Mouse (Mus musculus): ENCODE measurements around the gene Styx.

Gene Styx

DNA sequence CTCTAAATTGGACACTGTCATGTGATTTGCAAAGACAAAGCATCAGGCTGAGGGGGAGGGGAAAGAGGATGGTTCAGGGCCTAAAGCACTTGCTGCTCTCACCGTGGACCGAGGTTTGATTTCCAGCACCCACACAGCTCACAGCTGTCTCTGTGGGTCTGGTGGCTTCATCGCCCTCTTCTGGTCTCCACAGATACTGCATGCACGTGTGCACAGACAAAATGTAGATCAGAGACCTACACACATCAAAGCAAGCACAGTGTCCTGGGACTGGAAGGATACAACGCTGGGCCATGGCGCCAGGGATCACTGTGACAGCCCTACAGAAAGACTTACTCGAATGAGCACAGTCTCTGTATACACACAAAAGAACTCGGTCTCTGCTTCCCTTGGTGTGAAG, 118.6 kb downstream of the Styx start:
- no peak for DNase-seq (ENCODE audit: low read depth)

All from c-Kit-positive CD71-negative TER-119-negative erythroid progenitor cells, embryonic 14.5 days (primary cell).